Mouse (Mus musculus) brown adipose tissue, adult 24 weeks (tissue): ENCODE results near the gene Rnf40. TPM values are rescaled to one million over a fixed set of nuclear protein-coding genes. Genes with fewer than 3 reads are reported as not detected.
A peak's percentile ranks its signal among the peaks of the same experiment; 100 is the strongest.
"Not testable (repeated sequence)": the region's sequence is repeated elsewhere in the genome, so short reads cannot be mapped to it uniquely, and the experiment has no call there.

Experiments
- H3K27ac ChIP-seq: fragments of 200-500 bp; replicated peaks from 2 replicates; pipeline ENCODE4 v1.5.1; 2012; ENCODE audit warnings: low read depth, mild to moderate bottlenecking, low read length
- H3K4me1 ChIP-seq: fragments of 200-500 bp; 2 replicates; pipeline ENCODE4 v1.6.1; 2012; ENCODE audit warnings: low read length, mixed read lengths; ENCODE audit not compliant: control insufficient read depth, insufficient read depth, insufficient read length
- H3K4me3 ChIP-seq: fragments of 200-500 bp; 2 replicates; pipeline ENCODE4 v1.5.1; 2012; ENCODE audit warnings: low read depth, mild to moderate bottlenecking, low read length, moderate library complexity; ENCODE audit not compliant: insufficient read depth
- polyA plus RNA-seq: library from polyadenylated mRNA; stranded (reverse); fragments of >200 nt; gene quantifications from 2 replicates; pipeline ENCODE4 v1.2.4, GENCODE M21; 2012; ENCODE audit not compliant: missing spikeins, insufficient read depth, insufficient read length

The Rnf40 gene
- polyA plus RNA-seq, 1 experiment = 14.7 TPM

DNA sequence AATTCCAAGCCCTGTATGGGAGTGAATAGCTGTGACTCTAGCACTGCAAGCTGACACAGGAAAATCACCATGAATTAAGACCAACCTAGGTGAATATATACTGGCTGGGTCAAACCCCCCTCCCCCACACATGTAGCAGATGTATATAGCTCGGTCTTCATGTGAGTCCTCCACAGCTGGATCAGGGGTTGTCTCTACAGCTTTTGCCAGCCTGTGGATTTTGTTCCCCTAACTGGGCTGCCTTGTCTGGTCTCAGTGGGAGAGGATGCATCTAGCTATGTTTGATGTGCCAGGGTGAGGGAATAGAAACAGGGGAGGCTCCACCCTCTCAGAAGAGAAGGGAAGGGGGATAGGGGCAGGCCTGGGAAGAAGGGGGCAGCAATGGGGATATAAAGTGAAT, 27.8 kb downstream of the Rnf40 start:
- H3K27ac ChIP-seq = no peak overlapping the region
- no peak overlapping the region; the same call in 1 of the 2 replicates for H3K4me3 ChIP-seq
- peaks cover 7% of the 10 kb centered on the region; the same call in 1 of the 2 replicates for H3K4me1 ChIP-seq

DNA sequence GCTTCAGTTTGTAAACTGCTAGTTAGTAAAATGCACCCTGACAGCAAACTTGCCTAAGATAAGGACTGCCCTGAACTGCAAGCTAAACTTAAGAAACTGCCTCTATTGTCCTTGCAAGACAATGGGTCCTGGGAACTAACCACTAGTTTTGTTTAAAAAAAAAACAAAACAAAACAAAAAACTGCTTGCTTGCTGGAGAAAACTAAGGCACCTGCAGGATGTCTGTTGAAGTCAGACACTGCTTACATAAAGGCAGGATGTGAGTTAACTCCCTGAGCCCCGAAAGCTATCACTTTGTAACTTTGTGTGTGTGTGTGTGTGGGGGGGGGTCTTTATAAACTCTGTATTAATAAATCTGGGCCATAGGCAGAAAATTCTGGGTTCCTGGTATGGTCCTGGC, 28.3 kb downstream of the Rnf40 start:
- Histone ChIP-seq H3K4me1 (peaks cover 7% of the 10 kb centered on the region; the same call in 1 of the 2 replicates), H3K4me3 (no peak overlapping the region), H3K27ac (no peak overlapping the region)

DNA sequence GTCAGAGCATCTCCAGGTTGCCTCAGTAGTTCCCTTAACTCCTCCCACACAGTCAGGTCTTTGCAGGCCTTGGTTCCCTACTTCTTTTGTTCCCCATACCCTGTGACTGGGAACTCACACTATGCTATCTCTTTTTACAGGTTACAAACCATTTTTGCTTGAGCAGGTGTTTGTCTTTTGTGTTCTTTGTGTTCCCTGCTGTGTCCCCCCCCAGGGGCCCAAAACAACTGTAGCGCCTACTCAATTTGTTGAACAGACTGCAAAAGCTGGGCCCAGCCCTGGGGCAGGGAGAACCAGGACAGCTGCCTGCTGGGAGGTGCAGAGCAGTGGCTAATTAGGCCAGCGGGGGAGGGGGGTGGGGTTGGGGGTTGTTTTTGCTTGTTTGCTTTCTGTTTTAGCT, 29.4 kb downstream of the Rnf40 start:
- H3K4me1 ChIP-seq = peaks cover 7% of the 10 kb centered on the region; the same call in 1 of the 2 replicates
- no peak overlapping the region for H3K27ac ChIP-seq
- no peak overlapping the region for H3K4me3 ChIP-seq

DNA sequence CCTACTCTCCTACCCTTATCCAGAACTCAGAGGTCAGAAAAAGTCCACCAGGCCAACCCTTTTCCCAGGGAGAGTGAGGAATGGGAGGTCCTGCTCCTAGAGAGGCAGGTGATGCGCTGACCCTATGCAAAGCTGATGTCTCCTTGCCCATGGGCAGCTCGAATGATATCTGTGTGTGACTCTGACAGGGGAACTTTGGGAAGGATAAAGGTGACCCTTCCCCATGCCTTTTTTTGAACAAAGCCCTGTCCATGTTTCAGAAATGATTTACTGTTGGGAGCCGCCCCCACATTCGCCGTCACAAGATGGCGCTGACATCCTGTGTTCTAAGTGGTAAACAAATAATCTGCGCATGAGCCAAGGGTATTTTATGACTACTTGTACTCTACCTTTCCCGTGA, 29.8 kb downstream of the Rnf40 start:
- not testable (repeated sequence) for H3K27ac ChIP-seq, H3K4me1 ChIP-seq, H3K4me3 ChIP-seq

DNA sequence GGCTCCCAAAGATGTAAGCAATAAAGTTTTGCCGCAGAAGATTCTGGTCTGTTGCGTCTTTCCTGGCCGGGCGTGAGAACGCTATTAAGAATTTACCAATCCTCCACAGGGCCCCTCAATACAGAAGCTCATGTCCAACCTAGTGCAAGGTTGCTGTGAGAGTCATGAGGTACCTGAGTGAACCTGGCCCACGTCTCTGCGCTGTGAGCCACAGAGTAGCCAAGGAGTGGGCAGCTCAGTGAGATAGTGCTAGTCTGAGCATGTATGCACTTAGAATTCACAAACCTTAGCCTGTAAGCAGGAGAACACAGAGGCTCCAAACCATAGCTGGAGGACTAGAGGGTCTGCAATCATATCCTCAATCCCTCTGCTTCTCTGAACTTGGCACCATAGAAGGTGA, 37.5 kb downstream of the Rnf40 start:
- H3K27ac ChIP-seq = no peak overlapping the region
- no peak overlapping the region for H3K4me3 ChIP-seq
- no peaks in the 10 kb centered on the region for H3K4me1 ChIP-seq

DNA sequence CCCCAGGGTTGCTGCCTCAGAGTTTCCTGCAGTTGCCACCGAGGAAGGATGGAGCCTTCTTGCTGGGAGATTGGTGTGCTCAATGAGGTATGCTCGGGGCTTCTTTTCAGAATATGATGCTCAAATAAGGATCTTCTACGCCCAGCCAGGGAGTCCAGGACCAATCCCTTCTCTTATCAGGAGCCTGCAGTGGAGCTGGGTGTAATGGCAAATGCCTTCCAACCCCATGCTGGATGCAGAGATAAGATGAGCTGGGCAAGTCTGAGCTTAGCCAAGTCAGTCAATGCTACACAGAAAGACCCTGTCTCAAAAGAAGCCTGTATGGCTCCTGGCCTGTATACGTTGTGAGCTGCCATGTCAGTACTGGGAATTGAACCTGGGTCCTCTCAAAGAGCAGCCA, 37.9 kb downstream of the Rnf40 start:
- no peaks in the 10 kb centered on the region for H3K4me1 ChIP-seq
- no peak overlapping the region for H3K4me3 ChIP-seq
- H3K27ac ChIP-seq = no peak overlapping the region

DNA sequence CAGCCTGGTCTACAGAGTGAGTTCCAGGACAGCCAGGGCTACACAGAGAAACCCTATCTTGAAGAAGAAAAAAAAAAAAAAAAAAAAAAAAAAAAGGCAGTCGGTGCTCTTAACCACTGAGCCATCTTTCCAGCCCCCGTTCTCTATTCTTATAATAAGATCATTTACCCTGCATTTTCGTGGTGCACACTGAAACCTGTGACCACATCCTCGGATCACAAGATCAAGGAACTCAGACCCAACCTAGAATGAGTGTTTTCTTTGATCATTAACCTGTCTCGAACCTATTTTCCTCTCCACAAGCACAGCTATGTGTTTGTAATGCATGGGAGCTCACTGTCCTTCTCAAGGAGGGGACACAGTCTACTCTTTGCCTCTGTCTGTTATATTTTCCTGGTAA, 40.1 kb downstream of the Rnf40 start:
- Histone ChIP-seq H3K4me3 (no peak overlapping the region), H3K27ac (no peak overlapping the region), H3K4me1 (no peaks in the 10 kb centered on the region)

DNA sequence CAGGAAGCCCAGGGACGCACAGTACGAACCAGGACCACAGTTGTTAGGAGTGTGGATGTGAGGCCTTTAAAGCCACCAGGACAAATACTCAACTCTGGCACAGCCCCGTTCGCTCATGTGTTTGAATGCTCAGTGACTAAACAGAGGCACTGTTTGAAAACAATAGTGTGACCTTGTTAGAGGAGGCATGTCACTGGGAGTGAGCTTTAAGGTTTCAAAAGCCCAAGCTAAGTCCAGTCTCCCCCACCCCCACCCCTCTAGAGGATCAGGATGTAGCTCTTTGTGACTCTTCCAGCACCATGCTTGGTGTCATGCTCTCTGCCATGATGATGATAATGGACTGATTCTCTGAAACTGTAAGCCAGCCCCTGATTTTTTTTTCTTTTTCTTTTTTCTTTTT, 42.8 kb downstream of the Rnf40 start:
- no peaks in the 10 kb centered on the region for H3K4me1 ChIP-seq
- no peak overlapping the region for H3K27ac ChIP-seq

DNA sequence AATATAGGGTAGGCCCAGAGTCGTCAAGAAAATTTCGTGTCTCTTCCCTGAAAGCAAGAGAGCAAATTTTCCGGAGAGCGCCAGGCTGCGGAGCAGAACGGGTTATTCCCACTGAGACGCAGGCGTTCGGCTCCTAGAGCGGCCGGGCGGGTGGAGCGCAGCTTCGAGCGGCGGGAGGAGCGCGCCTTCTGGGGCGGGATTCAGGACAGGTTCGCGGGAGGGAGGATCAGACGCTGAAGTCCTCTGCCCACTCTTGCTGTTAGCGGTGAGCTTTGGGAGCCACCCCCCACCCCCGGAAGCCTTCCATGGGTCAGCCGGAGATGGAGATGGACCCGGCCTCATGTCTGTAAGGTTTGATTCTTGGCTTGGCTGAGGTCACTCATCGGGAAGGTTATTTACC, 48.4 kb downstream of the Rnf40 start:
- Histone ChIP-seq H3K4me1 (peaks cover 7% of the 10 kb centered on the region), H3K4me3 (peak overlapping the region; percentile 77), H3K27ac (no peak overlapping the region)

More for the DNA sequence above, 42.8 kb downstream of the Rnf40 start:
- no peak overlapping the region for H3K4me3 ChIP-seq

DNA sequence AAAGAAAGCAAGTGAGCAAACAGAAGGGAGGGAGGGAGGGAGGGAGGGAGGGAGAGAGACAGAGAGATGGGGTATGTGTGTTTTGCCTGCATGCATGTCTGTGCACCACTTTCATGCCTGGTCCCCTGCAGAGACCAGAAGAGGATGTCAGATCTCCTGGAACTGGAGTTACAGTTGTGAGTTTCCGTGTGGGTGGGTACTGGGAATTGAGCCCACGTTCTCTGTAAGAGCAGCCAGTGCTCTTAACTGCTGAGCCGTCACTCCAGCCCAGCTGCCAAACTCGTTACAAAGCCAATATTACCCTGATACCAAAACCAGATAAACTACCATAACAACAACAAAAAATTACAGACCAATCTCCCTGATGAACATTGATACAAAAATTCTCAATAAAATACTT, 52.7 kb downstream of the Rnf40 start:
- peaks cover 8% of the 10 kb centered on the region for H3K4me1 ChIP-seq
- H3K27ac ChIP-seq = no peak overlapping the region
- no peak overlapping the region for H3K4me3 ChIP-seq

DNA sequence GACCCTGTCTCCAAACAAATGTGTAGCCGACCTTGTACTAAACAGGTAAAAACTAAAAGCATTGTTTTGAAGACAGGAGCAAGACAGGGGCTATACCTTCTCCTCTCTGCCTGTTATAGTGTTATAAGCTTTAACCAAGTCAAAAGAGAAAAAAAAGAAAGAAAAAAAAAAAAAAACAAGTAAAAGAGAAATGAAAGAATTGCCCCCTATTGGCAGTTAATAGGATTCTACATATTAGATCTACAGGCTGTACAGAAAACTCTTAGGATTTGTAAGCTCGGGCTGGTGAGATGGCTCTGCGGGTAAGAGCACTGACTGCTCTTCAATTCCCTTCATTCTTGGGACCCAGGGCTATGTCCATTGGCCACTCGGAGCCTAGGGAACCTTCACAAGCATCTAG, 53.7 kb downstream of the Rnf40 start:
- H3K4me3 ChIP-seq = no peak overlapping the region
- peaks cover 8% of the 10 kb centered on the region for H3K4me1 ChIP-seq
- H3K27ac ChIP-seq = no peak overlapping the region

DNA sequence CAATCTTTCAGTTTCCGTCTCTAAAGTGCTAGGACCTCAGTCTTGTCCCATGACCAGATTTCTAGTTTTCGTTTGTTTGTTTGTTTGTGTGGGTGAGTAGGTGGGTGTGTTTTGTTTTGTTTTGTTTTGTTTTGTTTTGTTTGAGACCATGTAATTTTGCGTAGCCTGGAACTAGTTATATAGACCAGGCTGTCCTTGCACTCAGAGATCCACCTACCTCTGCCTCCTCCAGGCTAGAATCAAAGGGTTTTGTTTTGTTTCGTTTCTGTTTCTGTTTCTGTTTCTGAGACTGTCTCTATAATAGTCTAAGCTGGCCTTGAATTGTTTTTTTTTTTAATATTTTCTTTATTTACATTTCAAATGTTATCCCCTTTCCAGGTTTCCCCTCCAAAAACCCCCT, 57.8 kb downstream of the Rnf40 start:
- Histone ChIP-seq H3K4me3 (no peak overlapping the region), H3K4me1 (peaks cover 2% of the 10 kb centered on the region; the same call in 1 of the 2 replicates), H3K27ac (no peak overlapping the region)

DNA sequence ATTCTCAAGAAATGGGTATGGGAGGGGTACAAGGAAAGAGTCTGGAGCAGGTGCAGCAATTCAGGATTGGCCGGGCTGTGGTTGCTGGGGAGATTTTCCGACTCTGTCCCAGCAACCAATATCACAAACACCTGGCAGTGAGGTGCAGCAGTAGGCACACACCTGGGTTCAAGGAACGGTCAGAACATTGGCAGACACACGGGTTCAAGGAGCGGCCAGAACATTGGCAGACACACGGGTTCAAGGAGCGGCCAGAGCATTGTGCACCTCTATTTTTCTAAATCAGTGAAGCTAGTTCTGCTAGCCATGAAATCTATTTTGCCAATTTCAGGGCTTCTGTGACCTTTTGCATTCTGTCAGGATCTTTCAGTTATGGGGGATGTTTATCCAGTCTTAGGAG, 59.0 kb downstream of the Rnf40 start:
- not testable (repeated sequence) for H3K4me1 ChIP-seq, H3K27ac ChIP-seq, H3K4me3 ChIP-seq

DNA sequence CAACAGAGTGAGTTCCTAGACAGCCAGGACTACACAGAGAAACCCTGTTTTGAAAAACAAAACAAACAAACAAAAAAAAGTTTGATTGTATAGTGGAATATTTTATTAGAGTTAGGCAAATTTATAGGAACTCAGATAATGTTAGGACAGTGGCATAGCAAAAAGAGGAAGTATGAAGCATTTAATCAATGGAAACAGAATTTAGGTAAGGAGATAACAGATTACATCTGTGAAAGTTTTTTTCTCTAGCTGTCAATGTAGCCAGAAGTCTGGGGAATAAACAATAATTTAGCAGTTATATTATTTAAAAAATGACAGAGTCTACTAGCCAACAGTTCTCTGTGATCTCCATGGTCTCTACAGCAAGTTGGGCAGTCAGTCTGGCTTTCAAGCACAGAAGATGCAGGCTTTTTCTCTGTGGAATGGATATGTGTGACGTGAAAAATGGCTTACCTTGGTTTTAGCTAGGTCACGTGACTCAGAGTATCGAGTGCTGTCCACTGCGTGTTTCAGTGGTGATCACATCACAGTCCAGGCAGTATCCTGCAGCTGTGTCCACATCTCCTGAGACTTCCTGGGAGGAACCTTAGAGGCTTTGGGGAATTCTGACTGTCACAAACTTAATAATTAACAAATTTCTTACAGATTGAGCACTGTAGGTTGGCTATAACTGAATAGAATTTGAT, 60.1 kb downstream of the Rnf40 start:
- H3K4me1 ChIP-seq = 0 out of 2 replicates have a peak, but pooled peaks cover 2% of the 10 kb centered on the region
- H3K4me3 ChIP-seq = no peak overlapping the region
- H3K27ac ChIP-seq = no peak overlapping the region

DNA sequence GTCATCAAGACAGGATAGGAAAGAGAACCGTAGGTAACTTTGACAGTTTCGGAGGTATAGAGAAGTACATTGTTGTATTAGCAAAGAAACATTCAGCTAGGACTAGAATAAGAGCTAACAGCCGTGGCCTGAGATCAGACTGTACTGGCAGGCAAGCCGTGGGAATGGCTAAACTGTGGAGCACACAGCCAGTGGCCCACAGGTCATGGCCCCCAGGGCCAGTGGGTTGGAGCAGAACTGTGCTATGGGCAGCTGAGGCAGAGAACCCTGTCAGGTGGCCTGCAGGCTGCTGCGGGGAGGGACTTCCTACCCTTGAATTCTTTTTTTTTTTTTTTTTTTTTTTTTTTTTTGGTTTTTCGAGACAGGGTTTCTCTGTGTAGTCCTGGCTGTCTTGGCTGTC, 60.6 kb downstream of the Rnf40 start:
- no peak overlapping the region for H3K27ac ChIP-seq
- no peak overlapping the region for H3K4me3 ChIP-seq
- 0 out of 2 replicates have a peak, but pooled peaks cover 2% of the 10 kb centered on the region for H3K4me1 ChIP-seq

DNA sequence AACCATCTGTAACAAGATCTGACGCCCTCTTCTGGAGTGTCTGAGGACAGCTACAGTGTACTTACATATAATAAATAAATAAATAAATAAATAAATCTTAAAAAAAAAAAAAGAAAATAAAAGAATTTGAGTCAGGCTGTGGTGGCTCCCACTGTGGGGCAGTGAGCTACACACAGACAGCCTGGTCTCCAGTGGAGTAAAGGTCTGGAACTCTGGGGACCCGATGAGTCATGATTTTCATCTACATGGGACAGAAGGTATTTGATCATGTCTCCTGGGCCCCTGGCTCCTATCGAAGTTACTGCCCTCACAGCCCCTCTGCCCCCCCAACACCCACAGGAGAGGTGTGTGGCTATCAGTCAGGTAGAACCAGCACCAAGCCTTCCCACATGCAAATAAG, 63.1 kb downstream of the Rnf40 start:
- H3K4me1 ChIP-seq = 0 out of 2 replicates have a peak, but pooled peaks cover 2% of the 10 kb centered on the region
- H3K27ac ChIP-seq = no peak overlapping the region
- no peak overlapping the region for H3K4me3 ChIP-seq
